Mouse (Mus musculus): ENCODE data around the gene Adcy6.

- TF ChIP-seq POLR2A (IDR thresholded peaks at IDR 0.05; ENCODE audit: control insufficient read depth in 1 of 2, insufficient read depth in 1 of 2, low read depth in 1 of 2, low read length in 2 of 2, poor library complexity in 1 of 2) (no peak), ZNF384 (IDR thresholded peaks at IDR 0.05; ENCODE audit: low read depth, low read length) (no peak), KAT2A (conservative IDR thresholded peaks at IDR 0.05; ENCODE audit: low read depth, low read length) (no peak), JUND (IDR thresholded peaks at IDR 0.05; ENCODE audit: low read depth, low read length) (no peak)
These were observed 18.5 kb downstream of the Adcy6 start for GRCm38 (mm10) chr15:98591396-98591795.
